ENCODE assay signal across 8 mouse cellular contexts in the genomic region with DNA sequence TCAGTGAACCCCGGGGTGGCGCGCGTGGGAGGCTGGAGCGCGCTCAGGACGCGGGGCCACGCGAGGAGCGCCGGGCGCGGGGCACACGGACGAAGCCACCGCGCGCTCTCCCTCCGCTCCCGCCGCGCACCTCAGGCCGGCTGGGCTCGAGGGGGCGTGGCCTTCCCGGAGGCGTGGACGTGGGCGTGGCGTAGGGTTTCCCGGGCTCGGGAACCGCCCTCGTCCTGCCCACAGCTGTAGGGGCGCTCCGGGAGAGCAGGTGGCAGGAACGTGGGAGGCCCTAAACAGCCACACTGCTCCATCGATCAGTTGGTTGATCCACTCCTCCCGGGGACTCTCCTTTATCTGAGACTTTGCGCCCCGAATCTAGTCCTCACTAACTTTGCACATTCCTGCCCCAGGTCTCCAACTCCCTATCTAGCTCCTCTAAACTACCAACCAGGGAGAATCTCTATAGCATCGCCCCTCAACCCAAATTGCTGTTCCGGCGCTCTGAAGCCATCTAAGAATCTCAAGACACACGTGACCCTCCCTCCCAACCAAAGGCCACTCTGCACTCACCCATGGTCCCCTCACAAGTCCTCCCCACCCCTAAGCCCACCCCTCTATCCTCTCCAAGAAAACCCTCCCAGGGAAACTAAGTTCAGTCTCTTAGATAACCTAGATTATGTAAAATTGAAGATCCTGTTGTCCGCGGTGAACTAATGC. TPM values are rescaled to one million over a fixed set of nuclear protein-coding genes. Genes with fewer than 3 reads are reported as not detected.
DNase-seq lines count a peak whose midpoint lies in the region; ATAC-seq and TF ChIP-seq lines count a peak whose summit lies in the region.

Gene Nrtn (minus strand): TSS at position 115 of the 708 bp plus-strand sequence.

- peak; percentile 88 for DNase-seq in Muller cell, postnatal 12 days (ENCODE audit: inconsistent ontology term)
- peak; percentile 42 to 49 for DNase-seq in cerebellum, adult 2 months
- peak; percentile 81 for DNase-seq in hindbrain, embryonic 10.5 days (ENCODE audit: low spot score)
- DNase-seq in left cerebral cortex, adult 2 months (ENCODE audit: extremely low spot score in 1 of 2, low spot score in 2 of 2) = peak; percentile 68 to 75
- peak; percentile 64 for DNase-seq in right cerebral cortex, postnatal 25 days
- DNase-seq in yolk sac, embryonic 10.5 days (ENCODE audit: low spot score) = peak; percentile 61

- intact Hi-C loops in left cerebral cortex, adult 2 months (cut with DNase I) = loop anchor here (1.0 kb wide), 1 partner anchor 40 kb away; the partner anchor contains the start of gene Ndufa11

- peaks cover 2% of the 10 kb centered on the region; the same call in 1 of the 2 replicates for H3K27me3 ChIP-seq in cerebellum, adult 2 months (ENCODE audit: control insufficient read depth, insufficient read depth, low read length)
- peaks cover 91% of the 10 kb centered on the region for H3K27me3 ChIP-seq in hindbrain, embryonic 10.5 days (ENCODE audit: insufficient read depth, poor library complexity, severe bottlenecking)
- peaks cover 73% of the 10 kb centered on the region for H3K27me3 ChIP-seq in megakaryocyte, embryonic 14.5 days (replicated peaks)

- no peak within 1 kb of the TSS for H3K27ac ChIP-seq in cerebellum, adult 2 months (ENCODE audit: insufficient read depth, low read length)
- peak within 1 kb of the TSS; percentile 73 for H3K27ac ChIP-seq in hindbrain, embryonic 10.5 days
- no peak within 1 kb of the TSS for H3K27ac ChIP-seq in left cerebral cortex, adult 2 months

- no peak for TF ChIP-seq POLR2A in cerebellum, adult 2 months (IDR thresholded peaks at IDR 0.05; ENCODE audit: borderline replicate concordance, insufficient read depth, low read length)

- 0 out of 2 replicates have a peak, but pooled peaks have one; percentile 18 for ATAC-seq in frontal cortex, adult (ENCODE audit: low TSS enrichment)

- H3K4me1 ChIP-seq in cerebellum, adult 2 months (ENCODE audit: control insufficient read depth, insufficient read depth, low read length) = peaks cover 7% of the 10 kb centered on the region; the same call in 1 of the 2 replicates
- H3K4me1 ChIP-seq in hindbrain, embryonic 10.5 days (replicated peaks) = peaks cover 65% of the 10 kb centered on the region
- H3K4me1 ChIP-seq in megakaryocyte, embryonic 14.5 days = peaks cover 74% of the 10 kb centered on the region

- H3K9me3 ChIP-seq in hindbrain, embryonic 10.5 days = peaks cover 4% of the 10 kb centered on the region; the same call in 1 of the 2 replicates
- H3K9me3 ChIP-seq in megakaryocyte, embryonic 14.5 days = peaks cover 2% of the 10 kb centered on the region; the same call in 1 of the 2 replicates

- no peaks in the 10 kb centered on the region for H3K36me3 ChIP-seq in hindbrain, embryonic 10.5 days
- H3K36me3 ChIP-seq in megakaryocyte, embryonic 14.5 days (replicated peaks; ENCODE audit: low read length) = no peaks in the 10 kb centered on the region

- no peak for TF ChIP-seq CTCF in cerebellum, adult 2 months (IDR thresholded peaks at IDR 0.05; ENCODE audit: borderline replicate concordance, insufficient read depth, low read depth, low read length)
- no peak for TF ChIP-seq CTCF in left cerebral cortex, adult 2 months (IDR thresholded peaks at IDR 0.05)

- no peak within 1 kb of the TSS for H3K4me3 ChIP-seq in cerebellum, adult 2 months (replicated peaks; ENCODE audit: insufficient read depth, low read depth, low read length)
- peak within 1 kb of the TSS; percentile 61 for H3K4me3 ChIP-seq in hindbrain, embryonic 10.5 days
- H3K4me3 ChIP-seq in left cerebral cortex, adult 2 months = peak within 1 kb of the TSS; percentile 36
- peak within 1 kb of the TSS; percentile 91 for H3K4me3 ChIP-seq in megakaryocyte, embryonic 14.5 days (replicated peaks)

- WGBS in cerebellum, adult 2 months = 1% methylated on average over 48 of the region's 48 CpGs
- under 1% methylated on average over 48 of the region's 48 CpGs for WGBS in hindbrain, embryonic 10.5 days

RNA-seq across cellular contexts. Expression of gene Nrtn, which starts in this region (rescaled TPM):
- polyA plus RNA-seq in cerebellum, adult 2 months (2012; rRNA removed) = 7.2 and 9.3 TPM in 2 replicates
- 4.4 and 5.1 TPM in 2 replicates for polyA plus RNA-seq in hindbrain, embryonic 10.5 days (2016; fragmentation: Nextera tagmentation; extraction: Ambion mirVana)
- total RNA-seq in left cerebral cortex, adult 2 months (2021) = 1 to 10 TPM; 4.1 to 4.5 TPM
- 2.0 TPM in 1 of 2 replicates, not detected in the other for polyA plus RNA-seq in megakaryocyte, embryonic 14.5 days (2012; ENCODE audit: insufficient read depth, low replicate concordance)
